Mouse (Mus musculus) small intestine, adult 2 months (tissue): ENCODE measurements around the gene Nhlrc2. TPM values are rescaled to one million over a fixed set of nuclear protein-coding genes. Genes with fewer than 3 reads are reported as not detected.

ENCODE experiments used
- H3K27ac ChIP-seq: fragments of 200-500 bp; 2 replicates; pipeline ENCODE4 v1.5.1; 2012; ENCODE audit warnings: low read depth, low read length, control low read depth, inconsistent platforms; ENCODE audit not compliant: insufficient read depth
- H3K27me3 ChIP-seq: fragments of 200-500 bp; 2 replicates; pipeline ENCODE4 v1.6.1; 2012; ENCODE audit warnings: mild to moderate bottlenecking, moderate library complexity, low read length, inconsistent platforms; ENCODE audit not compliant: control insufficient read depth, insufficient read depth
- H3K36me3 ChIP-seq: fragments of 200-500 bp; 2 replicates; pipeline ENCODE4 v1.6.1; 2012; ENCODE audit warnings: mild to moderate bottlenecking, low read length, control low read depth, inconsistent platforms; ENCODE audit not compliant: control insufficient read depth, insufficient read depth
- H3K4me1 ChIP-seq: fragments of 200-500 bp; 2 replicates; pipeline ENCODE4 v1.6.1; 2012; ENCODE audit warnings: low read length, inconsistent platforms, mixed read lengths; ENCODE audit not compliant: control insufficient read depth, insufficient read depth, insufficient read length
- H3K4me3 ChIP-seq: fragments of 200-500 bp; 2 replicates; pipeline ENCODE4 v1.5.1; 2012; ENCODE audit warnings: low read depth, mild to moderate bottlenecking, control low read depth, inconsistent platforms, low read length, moderate library complexity
- CTCF ChIP-seq: fragments of 200-500 bp; IDR thresholded peaks from 2 replicates; pipeline ENCODE4 v1.5.1; 2012; ENCODE audit warnings: low read depth, mild to moderate bottlenecking, control low read depth, inconsistent platforms, low read length, moderate library complexity, mixed read lengths; ENCODE audit not compliant: insufficient replicate concordance, insufficient read length; ENCODE audit errors: extremely low read depth
- POLR2A ChIP-seq: fragments of 200-500 bp; IDR thresholded peaks from 2 replicates; pipeline ENCODE4 v1.6.1; 2012; ENCODE audit warnings: low read depth, mild to moderate bottlenecking, control low read depth, inconsistent platforms, low read length, moderate library complexity
- WGBS: fragments of 180-500 bp; shearing (Covaris S2); methylation state at CpG from one replicate; pipeline ENCODE4 v1.1.7; 2018; 5-methylcytosine and 5-hydroxymethylcytosine counted together
- polyA plus RNA-seq: library from polyadenylated mRNA; depleted of rRNA; stranded (reverse); fragments of >200 nt; gene quantifications from 2 replicates; pipeline ENCODE4 v1.2.3, GENCODE M21; 2012

Nhlrc2 gene
- polyA plus RNA-seq, 1 experiment, result 8.0 TPM

GRCm38 (mm10) chr19:56566041-56566440 is 18.0 kb downstream of the Nhlrc2 start:
- H3K4me1 ChIP-seq, result peaks cover 18% of the 10 kb centered on the region
- H3K4me3 ChIP-seq, result no peak overlapping the region
- no peak overlapping the region for H3K27ac ChIP-seq
- WGBS, result 10% methylated on average over 4 of the region's 4 CpGs
- peaks cover 10% of the 10 kb centered on the region; the same call in 1 of the 2 replicates for H3K36me3 ChIP-seq
- TF ChIP-seq CTCF (no peak), POLR2A (no peak)
- no peaks in the 10 kb centered on the region for H3K27me3 ChIP-seq

- H3K27ac ChIP-seq, result no peak overlapping the region
- H3K36me3 ChIP-seq, result peaks cover 13% of the 10 kb centered on the region
- H3K4me3 ChIP-seq, result no peak overlapping the region
- H3K27me3 ChIP-seq, result no peaks in the 10 kb centered on the region
- no peak for TF ChIP-seq POLR2A
- H3K4me1 ChIP-seq, result peaks cover 10% of the 10 kb centered on the region; the same call in 1 of the 2 replicates
- WGBS, result 83% methylated on average over 6 of the region's 6 CpGs
Measured at GRCm38 (mm10) chr19:56566940-56567339, 18.9 kb downstream of the Nhlrc2 start.

- H3K27ac ChIP-seq, result no peak overlapping the region
- H3K27me3 ChIP-seq, result no peaks in the 10 kb centered on the region
- TF ChIP-seq POLR2A (no peak), CTCF (no peak)
- 70% methylated on average over 8 of the region's 8 CpGs for WGBS
- no peaks in the 10 kb centered on the region for H3K4me1 ChIP-seq
- H3K36me3 ChIP-seq, result peaks cover 19% of the 10 kb centered on the region
- no peak overlapping the region for H3K4me3 ChIP-seq
Measured at GRCm38 (mm10) chr19:56570781-56571180, 22.7 kb downstream of the Nhlrc2 start.

- H3K4me1 ChIP-seq, result no peaks in the 10 kb centered on the region
- TF ChIP-seq CTCF, result no peak
- TF ChIP-seq POLR2A, result no peak
- peaks cover 23% of the 10 kb centered on the region for H3K36me3 ChIP-seq
- WGBS, result 62% methylated on average over 2 of the region's 2 CpGs
- no peaks in the 10 kb centered on the region for H3K27me3 ChIP-seq
- no peak overlapping the region for H3K27ac ChIP-seq
- H3K4me3 ChIP-seq, result no peak overlapping the region
Measured at GRCm38 (mm10) chr19:56571234-56571633, 23.2 kb downstream of the Nhlrc2 start.

- Histone ChIP-seq H3K27ac (no peak overlapping the region), H3K4me3 (no peak overlapping the region), H3K4me1 (no peaks in the 10 kb centered on the region), H3K36me3 (peaks cover 26% of the 10 kb centered on the region), H3K27me3 (no peaks in the 10 kb centered on the region)
- WGBS, result 85% methylated on average over 5 of the region's 5 CpGs
- TF ChIP-seq POLR2A (no peak), CTCF (no peak)
Measured at GRCm38 (mm10) chr19:56571913-56572312, 23.9 kb downstream of the Nhlrc2 start.

- Histone ChIP-seq H3K27ac (no peak overlapping the region), H3K4me3 (no peak overlapping the region), H3K36me3 (peaks cover 35% of the 10 kb centered on the region), H3K4me1 (no peaks in the 10 kb centered on the region), H3K27me3 (no peaks in the 10 kb centered on the region)
- WGBS, result 95% methylated on average over 6 of the region's 6 CpGs
- TF ChIP-seq CTCF (no peak), POLR2A (no peak)
Measured at GRCm38 (mm10) chr19:56573184-56573583, 25.1 kb downstream of the Nhlrc2 start.

GRCm38 (mm10) chr19:56577801-56578200 is 29.7 kb downstream of the Nhlrc2 start:
- peaks cover 26% of the 10 kb centered on the region for H3K36me3 ChIP-seq
- H3K27me3 ChIP-seq, result no peaks in the 10 kb centered on the region
- WGBS, result 77% methylated on average over 1 of the region's 1 CpGs
- H3K4me1 ChIP-seq, result no peaks in the 10 kb centered on the region
- H3K27ac ChIP-seq, result no peak overlapping the region
- H3K4me3 ChIP-seq, result no peak overlapping the region
- TF ChIP-seq POLR2A, result no peak
- TF ChIP-seq CTCF, result no peak

- WGBS, result 89% methylated on average over 5 of the region's 5 CpGs
- peaks cover 11% of the 10 kb centered on the region; the same call in 1 of the 2 replicates for H3K4me1 ChIP-seq
- no peak for TF ChIP-seq CTCF
- no peak for TF ChIP-seq POLR2A
- no peak overlapping the region for H3K4me3 ChIP-seq
- H3K27ac ChIP-seq, result no peak overlapping the region
- peaks cover 17% of the 10 kb centered on the region for H3K36me3 ChIP-seq
- no peaks in the 10 kb centered on the region for H3K27me3 ChIP-seq
Measured at GRCm38 (mm10) chr19:56581981-56582380, 33.9 kb downstream of the Nhlrc2 start.
